Mouse (Mus musculus) liver, postnatal 0 days (tissue): ENCODE data around the gene BC025920.

Source experiments
- CTCF ChIP-seq: sonication (generic); IDR thresholded peaks from 2 replicates; pipeline ENCODE4 v1.5.1; 2016; ENCODE audit warnings: antibody characterized with exemption, low read depth
- EP300 ChIP-seq: IDR thresholded peaks from 2 replicates; pipeline ENCODE4 v1.6.1; 2016; ENCODE audit warnings: antibody characterized with exemption, low read depth, mild to moderate bottlenecking

DNA sequence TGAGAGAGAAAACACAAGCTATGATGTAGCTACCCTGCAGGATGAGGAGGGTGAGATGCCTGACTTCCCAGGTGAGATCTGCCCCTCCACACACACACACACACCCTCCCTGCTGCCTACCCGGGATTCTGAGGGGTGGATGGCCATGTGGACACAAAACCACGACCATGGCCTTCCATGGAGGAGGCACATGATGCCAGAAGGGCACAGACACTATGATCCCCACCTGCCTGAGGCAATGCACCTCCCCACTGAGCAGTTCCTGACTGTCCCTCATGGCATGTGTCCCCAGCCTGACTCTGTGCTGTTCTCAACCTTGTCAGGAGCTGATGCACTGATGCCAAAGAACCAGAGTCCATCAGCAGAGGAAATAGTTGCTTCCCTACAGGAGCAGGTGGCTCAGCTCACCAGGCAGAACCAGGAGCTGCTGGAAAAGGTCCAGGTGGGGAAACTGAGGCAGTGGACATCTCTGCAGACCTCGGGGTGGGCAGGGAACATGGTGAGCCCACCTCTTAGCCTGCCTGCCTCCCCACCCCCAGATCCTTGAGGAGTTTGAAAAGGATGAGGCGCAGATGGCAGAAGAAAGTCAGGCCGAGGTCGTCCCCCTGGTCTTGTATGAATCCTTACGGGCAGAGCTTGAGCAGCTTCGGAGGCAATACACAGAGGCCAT is 36.0 kb downstream of the BC025920 start:
- TF ChIP-seq CTCF = no peak
- no peak for TF ChIP-seq EP300
